Mouse (Mus musculus) megakaryocyte, adult 5-6 weeks (primary cell): ENCODE results near the gene Gpalpp1. TPM values are rescaled to one million over a fixed set of nuclear protein-coding genes. Genes with fewer than 3 reads are reported as not detected.

Experiments used
- ATAC-seq: 2 replicates; pipeline ENCODE4 v1.8.0; 2016; ENCODE audit warnings: mild to moderate bottlenecking, inconsistent platforms; ENCODE audit not compliant: poor library complexity, severe bottlenecking
- total RNA-seq, 2 experiments: library from RNA; stranded (forward) in 1 of 2; stranded (reverse) in 1 of 2; fragments of 153-499, 151-499 nt in 1 of 2; fragments of 221-1000, 200-1000 nt in 1 of 2; gene quantifications; 2 replicates each; pipeline versions ENCODE4 v1.2.3 to v1.2.4; 2015 to 2017

The Gpalpp1 gene
- total RNA-seq (2015) (15.3 and 17.1 TPM in 2 replicates), total RNA-seq (2017) (31.9 and 35.3 TPM in 2 replicates)

DNA sequence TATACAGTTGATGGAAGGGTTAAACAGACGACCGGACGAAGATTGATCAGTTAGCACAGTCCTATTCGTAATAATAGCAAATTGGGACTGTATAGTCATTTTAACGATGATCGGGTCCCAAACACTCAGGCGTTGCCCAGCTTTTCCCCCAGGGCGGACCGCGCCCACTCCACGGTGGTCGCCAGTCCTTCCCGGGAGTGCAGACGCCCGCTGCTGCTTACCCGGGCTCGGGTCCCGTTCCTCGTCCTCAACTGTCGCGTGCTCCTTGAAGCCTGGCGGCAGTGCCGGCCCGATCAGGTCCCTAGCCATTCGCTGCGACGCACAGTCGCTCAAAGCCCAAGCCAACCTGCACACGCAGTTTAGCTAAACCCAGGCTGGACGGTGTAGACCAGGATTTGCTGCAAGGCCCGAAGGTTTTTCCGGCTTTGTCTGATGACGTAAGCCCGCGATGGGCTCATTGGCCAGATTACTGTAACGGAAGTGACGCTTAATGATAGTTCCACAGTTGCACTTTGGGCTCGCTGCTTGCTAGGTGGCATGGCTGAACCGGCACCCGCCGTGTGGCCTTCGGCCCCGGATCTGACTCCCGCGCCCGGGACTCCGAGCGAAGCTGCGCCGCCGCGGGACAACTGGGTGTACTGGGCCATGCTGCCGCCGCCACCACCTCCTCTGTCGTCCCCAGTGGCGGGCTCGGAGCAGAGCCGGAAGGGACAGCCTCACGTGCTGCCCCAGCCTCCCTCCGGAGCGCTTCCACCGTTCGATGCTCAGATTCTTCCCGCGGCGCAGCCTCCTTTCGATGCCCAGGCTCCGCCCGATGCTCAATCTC is at the start of gene Gpalpp1, which contains the start of gene Nufip1:
Gpalpp1 (minus strand) TSS at position 365 of the 826 bp plus-strand sequence.
Nufip1 (plus strand) TSS at position 496 of the 826 bp plus-strand sequence.
- peak; percentile 96 for ATAC-seq

DNA sequence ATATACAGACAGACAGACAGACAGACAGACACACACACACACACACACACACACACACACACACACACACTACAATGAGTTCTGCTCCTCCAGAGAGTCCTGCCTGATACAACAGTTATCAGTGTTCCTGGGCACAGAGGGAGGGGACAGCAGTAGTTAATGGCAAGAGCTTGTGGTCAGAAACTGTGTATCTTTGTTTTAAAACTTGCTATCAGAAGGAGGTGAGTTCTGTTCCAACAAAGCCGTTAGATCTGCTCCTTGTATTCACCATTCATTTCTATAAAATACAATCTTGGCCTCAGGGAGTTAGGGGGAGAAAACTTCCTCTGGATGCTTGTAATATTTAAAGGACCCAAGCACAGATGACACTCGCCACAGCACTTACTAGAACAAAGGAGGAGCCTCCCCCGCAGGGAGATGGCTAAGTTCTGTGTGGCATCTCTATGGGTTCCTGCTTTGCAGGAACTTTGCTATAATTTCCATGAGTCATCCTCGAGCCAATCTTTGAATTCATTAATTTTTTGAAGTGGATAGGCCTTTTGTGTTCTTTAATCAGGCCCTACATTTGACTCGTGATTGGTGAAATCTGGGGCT is 47.7 kb upstream of the Gpalpp1 start:
- no peak for ATAC-seq

DNA sequence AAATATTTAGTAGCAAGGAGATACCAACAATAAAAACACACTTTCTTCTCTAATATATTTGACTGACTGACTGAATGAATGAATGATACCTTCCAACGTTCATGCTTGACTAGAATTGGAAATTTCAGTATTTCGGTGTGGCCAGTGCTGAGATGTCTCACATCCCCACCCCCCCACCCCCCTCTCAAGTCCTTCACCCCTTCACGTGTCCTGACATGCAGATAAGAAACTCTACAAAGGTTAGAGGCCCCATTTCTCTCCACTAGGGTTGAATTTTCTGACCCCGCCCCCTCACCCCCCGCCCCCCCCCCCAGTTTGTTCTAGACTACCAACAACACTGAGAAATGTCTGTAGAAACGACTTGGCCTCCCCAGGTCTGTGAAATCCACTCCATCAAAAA is 43.3 kb upstream of the Gpalpp1 start:
- no peak for ATAC-seq

GRCm38 (mm10) chr14:76153003-76153675 is 42.6 kb upstream of the Gpalpp1 start:
- no peak for ATAC-seq

GRCm38 (mm10) chr14:76152162-76153002 is 41.8 kb upstream of the Gpalpp1 start:
- peak; percentile 86 for ATAC-seq

- no peak for ATAC-seq
Observed at GRCm38 (mm10) chr14:76151820-76152161, 41.2 kb upstream of the Gpalpp1 start.

DNA sequence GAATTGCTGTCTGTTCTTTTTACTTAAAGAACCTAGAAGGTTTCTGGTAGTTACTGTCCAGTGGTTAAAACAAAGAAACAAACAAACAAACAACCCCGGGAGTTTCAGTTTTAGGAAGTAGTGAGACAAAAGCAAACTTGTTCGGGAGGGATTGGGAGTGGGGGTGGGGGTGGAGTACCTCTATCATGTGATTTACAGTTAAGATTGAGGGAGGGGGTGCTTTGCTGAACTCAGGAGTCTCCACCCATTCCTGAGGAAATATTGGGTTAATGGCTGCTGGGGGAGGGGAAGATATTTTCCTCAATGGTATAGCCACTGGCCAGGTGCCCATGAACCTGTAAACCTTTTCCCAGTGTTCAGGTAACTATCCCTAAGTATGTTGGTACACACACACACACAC is 40.5 kb upstream of the Gpalpp1 start:
- no peak for ATAC-seq

DNA sequence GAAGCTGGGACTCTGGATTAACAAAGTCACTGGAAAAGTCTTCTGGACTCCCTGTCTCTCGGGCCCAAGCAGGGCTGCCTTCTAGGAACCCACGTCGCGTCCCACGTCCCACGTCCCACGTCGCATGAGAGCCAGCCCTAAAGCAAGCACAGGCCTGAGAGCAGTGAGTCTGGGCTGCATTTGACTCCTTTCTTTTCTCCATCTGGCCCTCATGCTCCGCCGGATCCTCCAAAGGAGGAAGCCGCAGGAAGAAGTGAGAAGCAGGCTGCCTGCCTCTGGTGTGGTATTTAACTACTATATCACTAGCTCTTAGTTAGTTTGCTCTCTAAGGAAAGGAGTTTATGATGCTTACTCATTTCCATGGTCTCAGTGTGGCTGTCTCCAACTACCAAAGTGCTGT is 39.9 kb upstream of the Gpalpp1 start:
- ATAC-seq, result no peak

DNA sequence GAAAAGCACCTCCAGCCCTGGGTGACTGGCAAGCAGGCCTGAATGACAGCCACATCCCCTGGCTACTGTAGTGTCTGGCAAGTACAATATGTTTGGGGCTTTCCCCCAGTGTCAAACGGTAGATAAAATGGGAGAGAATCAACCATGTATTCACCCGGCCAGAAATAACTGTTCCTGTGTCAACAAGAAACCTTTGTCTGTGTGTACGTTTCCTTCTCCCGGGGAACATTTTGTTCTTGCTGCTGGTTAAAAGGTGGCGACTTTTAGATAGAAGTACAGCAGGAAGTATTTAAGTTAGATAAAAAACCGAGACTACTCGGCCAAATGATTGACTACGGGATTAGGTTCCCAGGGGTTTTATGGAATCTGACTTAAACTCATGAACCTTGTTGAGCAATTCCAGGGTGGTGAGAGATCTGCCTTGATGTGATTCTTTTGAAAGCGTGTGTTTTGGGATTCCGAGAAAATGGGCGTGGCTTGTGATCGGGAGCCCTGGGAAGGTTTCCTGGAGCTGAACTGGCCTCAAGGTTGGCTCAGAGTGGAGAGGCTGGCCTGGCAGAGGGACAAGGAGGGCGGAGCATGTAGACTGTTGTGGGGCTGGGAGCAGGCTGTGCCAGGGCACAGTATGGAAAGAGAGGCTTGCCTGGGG is 39.1 kb upstream of the Gpalpp1 start:
- no peak for ATAC-seq

GRCm38 (mm10) chr14:76148294-76148693 is 37.7 kb upstream of the Gpalpp1 start:
- no peak for ATAC-seq

DNA sequence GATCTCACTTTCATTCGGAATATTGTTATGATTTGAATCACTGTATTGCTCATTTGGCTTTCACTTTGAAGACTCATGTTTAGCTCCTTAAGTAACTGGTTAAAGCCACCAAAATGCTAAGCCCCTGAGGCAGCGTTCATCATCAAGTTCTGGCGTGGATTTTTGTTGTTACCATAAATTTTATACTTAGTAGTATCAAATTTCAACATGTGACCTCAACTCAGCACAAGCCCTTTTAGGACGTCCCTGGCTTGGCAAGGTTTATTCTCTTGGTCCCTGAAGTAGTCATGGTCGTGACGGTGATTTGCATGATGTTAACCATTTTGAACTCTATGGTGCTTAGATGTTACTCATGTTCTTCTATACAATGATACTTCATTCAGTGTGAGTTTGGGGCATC is 36.5 kb upstream of the Gpalpp1 start:
- ATAC-seq, result no peak

- no peak for ATAC-seq
Observed at GRCm38 (mm10) chr14:76145868-76146267, 35.3 kb upstream of the Gpalpp1 start.

DNA sequence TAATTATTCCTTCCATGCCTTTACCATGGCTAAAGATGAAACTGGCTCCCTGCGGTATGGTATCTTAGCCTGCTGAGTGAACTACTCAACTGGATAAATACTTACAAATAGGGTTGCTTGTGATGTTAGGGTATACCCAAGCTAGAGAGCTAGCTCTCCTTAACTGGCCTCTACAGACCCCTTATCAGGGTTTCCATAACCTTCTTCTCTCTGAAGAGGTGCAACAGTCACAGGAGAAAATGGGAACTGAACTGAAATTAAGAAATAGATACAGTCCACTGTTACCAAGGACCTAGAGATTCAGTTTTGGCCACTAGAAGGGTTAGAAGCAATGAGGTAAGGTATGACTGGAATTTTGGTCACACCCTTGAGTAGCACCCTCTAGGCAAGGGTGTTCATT is 34.7 kb upstream of the Gpalpp1 start:
- ATAC-seq, result no peak

DNA sequence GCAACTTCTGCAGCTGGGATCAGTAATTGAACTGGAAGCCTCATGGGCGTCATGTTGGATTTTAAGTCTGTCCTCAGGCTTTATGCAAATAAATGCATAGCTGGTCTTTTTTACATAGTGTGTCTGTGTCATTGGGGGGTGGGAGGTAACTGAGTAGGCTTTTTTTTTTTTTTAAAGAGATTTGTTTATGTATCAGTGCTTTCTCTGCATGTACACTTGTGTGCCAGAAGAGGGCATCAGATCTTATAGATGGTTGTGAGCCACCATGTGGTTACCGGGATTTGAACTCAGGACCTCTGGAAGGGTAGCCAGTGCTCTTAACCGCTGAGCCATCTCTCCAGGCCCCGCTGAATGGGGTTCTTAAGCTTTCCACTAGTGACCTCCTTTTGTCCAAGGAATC is 24.4 kb upstream of the Gpalpp1 start:
- ATAC-seq, result no peak

DNA sequence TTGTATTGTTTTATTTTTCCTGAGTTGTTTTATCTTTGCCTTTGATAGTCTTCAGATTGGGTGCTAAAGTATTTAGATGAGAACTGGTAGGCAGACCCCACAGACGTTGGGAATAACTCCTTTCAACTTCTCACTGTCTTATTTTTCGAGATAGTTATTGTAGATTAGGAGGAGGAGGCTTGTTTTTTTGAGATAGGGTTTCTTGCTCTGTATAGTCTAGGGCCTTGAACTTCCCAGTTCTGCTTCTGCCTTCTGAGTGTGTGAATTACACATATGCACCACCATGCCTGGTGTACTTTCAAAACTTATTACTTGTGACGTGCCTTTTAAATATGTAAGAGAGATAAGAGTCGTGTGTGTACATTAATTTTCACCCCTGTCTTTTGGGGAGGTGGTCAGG is 17.6 kb upstream of the Gpalpp1 start:
- no peak for ATAC-seq

GRCm38 (mm10) chr14:76127311-76127710 is 16.8 kb upstream of the Gpalpp1 start:
- no peak for ATAC-seq

DNA sequence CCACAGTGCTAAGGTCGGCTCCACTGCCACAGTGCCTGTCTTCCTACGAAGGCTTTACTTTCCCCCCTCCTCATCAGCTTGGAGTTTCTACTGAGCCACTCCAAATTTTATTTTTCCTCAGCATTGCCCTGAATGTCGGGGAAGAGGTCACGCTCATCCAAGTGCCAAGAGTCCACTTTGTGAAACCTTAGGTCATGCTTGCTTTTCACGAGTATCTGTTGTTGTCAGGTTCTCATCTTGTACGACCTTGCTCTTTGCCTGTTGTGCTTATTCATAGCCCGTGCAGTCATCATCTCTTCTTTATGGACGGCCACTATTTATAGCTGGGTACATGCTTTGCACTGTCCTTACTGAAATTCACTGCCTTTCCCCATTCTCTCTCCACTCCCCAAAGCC is 12.1 kb upstream of the Gpalpp1 start:
- no peak for ATAC-seq

GRCm38 (mm10) chr14:76121901-76122662 is 11.5 kb upstream of the Gpalpp1 start:
- peak; percentile 63 for ATAC-seq

GRCm38 (mm10) chr14:76120472-76120871 is 9.9 kb upstream of the Gpalpp1 start:
- ATAC-seq, result no peak

- ATAC-seq, result no peak
Observed at GRCm38 (mm10) chr14:76118963-76119362, 8.4 kb upstream of the Gpalpp1 start.
